Comparison of ENCODE assay signal across 8 mouse cellular contexts in genomic region chr3:107459196-107459772, GRCm38 (mm10). TPM values are rescaled to one million over a fixed set of nuclear protein-coding genes. Genes with fewer than 3 reads are reported as not detected.
A peak's percentile ranks its signal among the peaks of the same experiment; 100 is the strongest.
DNase-seq lines count a peak whose midpoint lies in the region; ATAC-seq lines count a peak whose summit lies in the region.

TSS of gene Kcnc4 (minus strand) at chr3:107459552.

- H3K27ac ChIP-seq in embryonic facial prominence, embryonic 11.5 days (replicated peaks; ENCODE audit: low read depth, low read length), result no peak within 1 kb of the TSS

- peak within 1 kb of the TSS; percentile 50 for H3K4me3 ChIP-seq in embryonic facial prominence, embryonic 11.5 days (ENCODE audit: low read depth, low read length)

- peaks cover 50% of the 10 kb centered on the region for H3K27me3 ChIP-seq in embryonic facial prominence, embryonic 11.5 days (ENCODE audit: control insufficient read depth, insufficient read depth, low read length)

- under 1% methylated on average over 56 of the region's 68 CpGs for WGBS in embryonic facial prominence, embryonic 11.5 days

- no peak for DNase-seq in layer of hippocampus, adult 8-10 months (ENCODE audit: low spot score in 2 of 2)
- no peak for DNase-seq in layer of hippocampus, adult 9-10 months (ENCODE audit: low spot score)
- DNase-seq in adrenal gland, adult 8-10 months, result no peak
- peak; percentile 48 for DNase-seq in embryonic facial prominence, embryonic 11.5 days (ENCODE audit: low spot score)
- DNase-seq in heart, postnatal 10 days, result peak; percentile 19 to 33
- DNase-seq in left cerebral cortex, postnatal 4 days, result peak; percentile 32
- peak; percentile 65 for DNase-seq in right cerebral cortex, postnatal 25 days
- DNase-seq in B cell, adult 2 months, result no peak

- H3K36me3 ChIP-seq in embryonic facial prominence, embryonic 11.5 days (replicated peaks; ENCODE audit: control insufficient read depth, insufficient read depth, low read depth, low read length), result no peaks in the 10 kb centered on the region

- H3K9me3 ChIP-seq in embryonic facial prominence, embryonic 11.5 days (replicated peaks; ENCODE audit: control insufficient read depth, low read length), result no peaks in the 10 kb centered on the region

- H3K4me1 ChIP-seq in embryonic facial prominence, embryonic 11.5 days (ENCODE audit: control insufficient read depth, insufficient read depth, low read length), result peaks cover 5% of the 10 kb centered on the region

- H3K4me2 ChIP-seq in embryonic facial prominence, embryonic 11.5 days (ENCODE audit: low read depth, low read length), result peak within 1 kb of the TSS; percentile 99

- ATAC-seq in embryonic facial prominence, embryonic 11.5 days (replicated peaks; ENCODE audit: insufficient number of reproducible peaks, low FRiP score, low TSS enrichment, low read depth), result peak; percentile 31; the same call in 1 of the 2 replicates

- intact Hi-C loops in heart, postnatal 10 days (cut with DNase I), result no loop called here
- intact Hi-C loops in left cerebral cortex, postnatal 4 days (cut with DNase I), result no loop called here

- H3K9ac ChIP-seq in embryonic facial prominence, embryonic 11.5 days (replicated peaks; ENCODE audit: low read length), result peak within 1 kb of the TSS; percentile 28

RNA-seq across cellular contexts. Expression of gene Kcnc4, which starts in this region (rescaled TPM):
- 10 to 100 TPM; 51.8 to 70.3 (median 61.7) TPM for total RNA-seq in layer of hippocampus, adult 8-10 months (2022)
- 10 to 100 TPM; 10.3 to 19.0 (median 12.7) TPM for total RNA-seq in adrenal gland, adult 8-10 months (2022)
- polyA plus RNA-seq in embryonic facial prominence, embryonic 11.5 days (2014; fragmentation: Nextera tagmentation; extraction: Ambion mirVana), result 0.14 and 0.26 TPM in 2 replicates
- total RNA-seq in heart, postnatal 10 days (2021), result under 1 TPM; 0.36 to 0.50 TPM
- total RNA-seq in left cerebral cortex, postnatal 4 days (2021), result 10 to 100 TPM; 21.2 to 25.8 TPM

Comparison
In these comparisons a context has a peak if more than half of its experiments do, and no peak if none do; other contexts are left out.
1. RNA of gene Kcnc4 (total RNA-seq): 51.8 to 70.3 TPM in layer of hippocampus, adult 8-10 months, 21.2 to 25.8 TPM in left cerebral cortex, postnatal 4 days and 10.3 to 19.0 TPM in adrenal gland, adult 8-10 months; 0.36 to 0.50 TPM in heart, postnatal 10 days; every median in the first group is over 4 times any median in the second.
2. Peak in DNase-seq, ATAC-seq, H3K4me3 ChIP-seq, H3K9ac ChIP-seq and H3K4me2 ChIP-seq in embryonic facial prominence, embryonic 11.5 days; RNA of the gene not detected or under 1 TPM.
3. Peak in DNase-seq in heart, postnatal 10 days; RNA of the gene not detected or under 1 TPM.
4. DNase-seq: peak in left cerebral cortex, postnatal 4 days (single experiment) and right cerebral cortex, postnatal 25 days (single experiment); none in layer of hippocampus, adult 8-10 months (0 of 2), layer of hippocampus, adult 9-10 months (single experiment), adrenal gland, adult 8-10 months (single experiment) and B cell, adult 2 months (0 of 2).